Mouse (Mus musculus) liver, postnatal 0 days (tissue): ENCODE data around the gene Vamp2. TPM values are rescaled to one million over a fixed set of nuclear protein-coding genes. Genes with fewer than 3 reads are reported as not detected.

Experiments
- ATAC-seq: fragments of 200-750 bp; cut with Nextera tagmentation; 2 replicates; pipeline ENCODE4 v1.8.0; 2017; ENCODE audit warnings: mild to moderate bottlenecking, moderate library complexity
- DNase-seq: peaks from one replicate; pipeline ENCODE4 v3.0.0-alpha.2; 2016
- H3K27ac ChIP-seq: fragments of 300-500 bp; sonication (generic); 2 replicates; pipeline ENCODE4 v1.5.1; 2014; ENCODE audit warnings: antibody characterized with exemption, moderate library complexity, mild to moderate bottlenecking, low read depth
- H3K27me3 ChIP-seq: fragments of 300-500 bp; sonication (generic); 2 replicates; pipeline ENCODE4 v1.6.1; 2014; ENCODE audit warnings: low read length, control low read depth, mixed read lengths; ENCODE audit not compliant: insufficient read depth
- H3K36me3 ChIP-seq: fragments of 300-500 bp; sonication (generic); replicated peaks from 2 replicates; pipeline ENCODE4 v1.6.1; 2014; ENCODE audit warnings: mild to moderate bottlenecking, control low read depth, low read length, moderate library complexity, mixed read lengths; ENCODE audit not compliant: insufficient read depth
- H3K4me1 ChIP-seq: fragments of 300-500 bp; sonication (generic); 2 replicates; pipeline ENCODE4 v1.6.1; 2014; ENCODE audit warnings: antibody characterized with exemption, mild to moderate bottlenecking, control low read depth; ENCODE audit not compliant: insufficient read depth
- H3K4me2 ChIP-seq: fragments of 300-500 bp; sonication (generic); 2 replicates; pipeline ENCODE4 v1.6.1; 2014; ENCODE audit warnings: low read depth, mild to moderate bottlenecking, low read length, moderate library complexity, mixed read lengths
- H3K4me3 ChIP-seq: fragments of 300-500 bp; sonication (generic); 2 replicates; pipeline ENCODE4 v1.5.1; 2014; ENCODE audit warnings: low read depth, low read length
- H3K9ac ChIP-seq: fragments of 300-500 bp; sonication (generic); replicated peaks from 2 replicates; pipeline ENCODE4 v1.6.1; 2014; ENCODE audit warnings: mild to moderate bottlenecking, moderate library complexity
- H3K9me3 ChIP-seq: fragments of 300-500 bp; sonication (generic); 2 replicates; pipeline ENCODE4 v1.6.1; 2016; ENCODE audit warnings: mild to moderate bottlenecking, control low read depth, low read length, mixed read lengths
- CTCF ChIP-seq: sonication (generic); IDR thresholded peaks from 2 replicates; pipeline ENCODE4 v1.5.1; 2016; ENCODE audit warnings: antibody characterized with exemption, low read depth
- EP300 ChIP-seq: IDR thresholded peaks from 2 replicates; pipeline ENCODE4 v1.6.1; 2016; ENCODE audit warnings: antibody characterized with exemption, low read depth, mild to moderate bottlenecking
- WGBS: fragments of 180-500 bp; shearing (Covaris S2); extraction: QIAGEN DNeasy Blood & Tissue Kit; methylation state at CpG from one replicate; pipeline ENCODE4 v1.1.7; 2014; ENCODE audit not compliant: insufficient replicate concordance; 5-methylcytosine and 5-hydroxymethylcytosine counted together
- polyA plus RNA-seq: library from polyadenylated mRNA; unstranded; fragments of >200 nt; fragmentation: Nextera tagmentation; extraction: Ambion mirVana; gene quantifications from 2 replicates; pipeline ENCODE4 v1.2.1, GENCODE M21; 2015

Vamp2 gene
- polyA plus RNA-seq, 1 experiment from 2014 or later: 14.2 TPM

DNA sequence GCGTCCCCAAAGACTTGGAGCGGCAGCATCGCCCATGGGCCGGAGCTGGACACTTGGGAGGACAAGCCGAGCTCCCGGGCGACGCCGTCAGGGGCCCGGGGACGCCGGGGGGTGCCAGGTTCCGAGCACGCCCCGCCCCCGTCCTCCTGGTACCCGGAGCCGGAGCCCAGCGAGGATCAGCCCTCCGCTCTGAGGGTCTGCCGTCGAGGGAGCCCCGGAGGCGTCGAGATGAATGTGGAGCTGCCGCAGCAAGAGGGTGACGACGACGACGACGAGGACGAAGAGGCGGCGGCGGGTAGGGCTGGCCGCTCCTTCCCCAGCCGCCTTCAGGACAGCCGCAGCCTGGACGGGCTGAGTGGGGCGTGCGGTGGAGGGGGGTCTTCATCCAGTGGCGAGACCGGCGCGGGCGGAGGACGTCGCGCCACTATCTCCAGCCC is 28.3 kb upstream of the Vamp2 start:
- peak overlapping the region; percentile 96 for H3K27ac ChIP-seq
- no peaks in the 10 kb centered on the region for H3K36me3 ChIP-seq
- peaks cover 23% of the 10 kb centered on the region for H3K4me1 ChIP-seq
- no peaks in the 10 kb centered on the region for H3K27me3 ChIP-seq
- TF ChIP-seq CTCF (no peak), EP300 (no peak)
- DNase-seq: peak; percentile 69
- peak overlapping the region; percentile 92 for H3K4me3 ChIP-seq
- H3K4me2 ChIP-seq: peak overlapping the region; percentile 98
- WGBS: under 1% methylated on average over 38 of the region's 49 CpGs
- H3K9me3 ChIP-seq: no peaks in the 10 kb centered on the region
- peak; percentile 6 for ATAC-seq
- peak overlapping the region; percentile 89 for H3K9ac ChIP-seq

DNA sequence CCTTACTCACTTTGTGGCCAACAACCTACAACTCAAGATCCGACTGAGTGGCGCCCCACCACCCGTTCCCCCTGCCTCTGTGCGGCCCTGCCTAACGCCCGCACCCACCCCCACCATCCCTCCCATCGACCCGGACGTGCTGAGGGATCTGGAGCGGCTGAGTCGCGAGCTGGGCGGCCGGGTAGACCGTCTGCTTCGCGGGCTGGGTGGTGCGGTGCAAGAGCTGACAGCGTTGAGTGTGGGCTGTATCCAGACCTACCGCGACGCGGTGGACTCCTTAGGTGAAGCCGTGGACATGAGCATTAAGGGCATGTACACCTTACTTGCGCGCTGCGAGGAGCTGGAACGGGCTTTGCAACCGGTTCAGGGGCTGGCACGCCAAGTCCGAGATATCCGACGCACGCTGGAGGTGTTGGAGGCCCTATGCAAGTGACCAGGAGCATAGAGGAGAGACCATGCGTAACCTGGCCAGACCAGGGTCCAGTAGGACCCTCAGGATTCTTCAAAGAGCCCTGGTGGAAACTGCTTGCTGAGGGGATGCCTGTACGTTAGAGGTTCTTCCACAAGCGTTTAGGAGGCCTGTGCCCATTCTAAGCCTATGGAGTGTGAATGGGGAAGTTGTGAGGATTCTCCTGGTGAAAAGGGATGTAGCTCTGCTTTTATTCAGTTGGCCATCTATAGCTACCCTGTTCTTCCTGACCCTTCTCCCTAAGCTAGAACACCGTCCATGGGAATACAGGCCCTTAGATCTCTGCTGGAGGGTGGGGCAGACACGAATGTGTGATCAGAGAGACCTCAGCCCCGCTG is 27.6 kb upstream of the Vamp2 start:
- peak; percentile 63 for DNase-seq
- H3K9me3 ChIP-seq: no peaks in the 10 kb centered on the region
- peaks cover 23% of the 10 kb centered on the region for H3K4me1 ChIP-seq
- H3K4me2 ChIP-seq: peak overlapping the region; percentile 98
- no peak for ATAC-seq
- H3K27ac ChIP-seq: peak overlapping the region; percentile 96
- H3K4me3 ChIP-seq: peak overlapping the region; percentile 92
- TF ChIP-seq EP300: no peak
- TF ChIP-seq CTCF: no peak
- H3K27me3 ChIP-seq: no peaks in the 10 kb centered on the region
- H3K36me3 ChIP-seq: no peaks in the 10 kb centered on the region
- peak overlapping the region; percentile 89 for H3K9ac ChIP-seq
- 2% methylated on average over 40 of the region's 40 CpGs for WGBS

DNA sequence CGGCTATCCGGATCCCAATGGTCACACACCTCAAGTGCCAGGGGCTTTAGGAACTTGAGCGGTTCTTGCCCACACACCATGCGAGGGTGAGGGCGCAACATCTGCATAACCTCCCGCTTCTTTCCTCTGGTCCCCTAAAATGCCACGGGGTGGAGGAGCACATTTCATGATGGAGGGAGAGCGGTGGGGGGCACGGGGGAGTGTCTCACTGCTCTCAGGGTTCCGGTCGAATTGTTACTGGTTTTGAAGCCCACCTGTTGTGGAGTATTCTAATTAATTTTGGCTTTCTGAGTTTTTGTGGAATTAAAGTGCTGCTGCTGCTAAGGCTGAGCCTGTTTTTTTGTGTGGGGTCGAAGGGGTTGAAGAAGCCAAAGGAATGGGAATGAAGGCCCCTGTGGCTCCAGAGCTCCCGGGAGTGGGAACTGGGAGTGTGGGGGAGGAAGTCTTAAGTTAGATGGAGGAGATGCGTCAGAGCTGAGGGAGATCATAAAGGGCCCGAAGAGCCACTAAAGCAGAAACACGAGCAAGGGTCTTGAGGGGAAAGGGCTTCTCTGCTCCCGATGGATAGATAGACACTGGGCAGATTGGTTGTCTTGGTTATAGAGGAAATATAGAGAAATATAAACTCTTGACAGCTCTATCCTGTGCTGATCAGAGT is 26.9 kb upstream of the Vamp2 start:
- Histone ChIP-seq H3K4me1 (peaks cover 29% of the 10 kb centered on the region), H3K4me3 (peak overlapping the region; percentile 92), H3K9me3 (no peaks in the 10 kb centered on the region), H3K27ac (peak overlapping the region; percentile 96), H3K4me2 (peak overlapping the region; percentile 98), H3K27me3 (no peaks in the 10 kb centered on the region), H3K9ac (peak overlapping the region; percentile 89), H3K36me3 (no peaks in the 10 kb centered on the region)
- no peak for TF ChIP-seq EP300
- TF ChIP-seq CTCF: no peak
- ATAC-seq (no peak), DNase-seq (no peak)
- 35% methylated on average over 17 of the region's 17 CpGs for WGBS

DNA sequence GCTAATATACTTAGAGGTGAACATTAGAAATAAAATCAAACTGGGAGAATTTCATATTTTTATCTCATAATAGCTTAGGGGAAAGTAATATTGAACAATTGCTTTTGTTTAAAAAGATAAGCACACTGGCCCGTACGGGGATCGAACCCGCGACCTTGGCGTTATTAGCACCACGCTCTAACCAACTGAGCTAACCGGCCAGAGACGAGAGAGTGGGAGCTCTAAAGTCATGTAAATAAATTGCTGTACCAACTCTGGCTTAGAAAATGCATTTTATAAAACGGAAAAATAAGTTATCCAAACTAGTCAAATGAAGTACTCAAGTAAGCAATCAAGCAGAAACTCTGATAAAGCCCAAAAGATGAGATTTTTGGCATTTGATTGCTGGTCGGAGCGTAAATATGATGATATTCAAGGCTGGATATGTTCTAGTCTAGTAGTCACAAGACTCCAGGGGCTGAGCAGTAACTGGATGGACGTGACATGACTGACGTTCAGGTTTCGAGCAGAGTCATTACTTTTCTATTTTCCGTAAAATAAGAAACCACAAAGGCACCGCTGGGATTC is 26.0 kb upstream of the Vamp2 start:
- DNase-seq (peak; percentile 75), ATAC-seq (no peak)
- H3K9ac ChIP-seq: 0 out of 2 replicates have a peak overlapping the region, but pooled peaks have one; percentile 39
- H3K36me3 ChIP-seq: no peaks in the 10 kb centered on the region
- TF ChIP-seq CTCF (no peak), EP300 (0 out of 2 replicates have a peak, but pooled peaks have one; percentile 43)
- H3K4me3 ChIP-seq: peak overlapping the region; percentile 71
- no peaks in the 10 kb centered on the region for H3K27me3 ChIP-seq
- H3K4me2 ChIP-seq: peak overlapping the region; percentile 98
- H3K27ac ChIP-seq: peak overlapping the region; percentile 89
- H3K4me1 ChIP-seq: peaks cover 36% of the 10 kb centered on the region
- H3K9me3 ChIP-seq: no peaks in the 10 kb centered on the region
- 1% methylated on average over 17 of the region's 17 CpGs for WGBS

DNA sequence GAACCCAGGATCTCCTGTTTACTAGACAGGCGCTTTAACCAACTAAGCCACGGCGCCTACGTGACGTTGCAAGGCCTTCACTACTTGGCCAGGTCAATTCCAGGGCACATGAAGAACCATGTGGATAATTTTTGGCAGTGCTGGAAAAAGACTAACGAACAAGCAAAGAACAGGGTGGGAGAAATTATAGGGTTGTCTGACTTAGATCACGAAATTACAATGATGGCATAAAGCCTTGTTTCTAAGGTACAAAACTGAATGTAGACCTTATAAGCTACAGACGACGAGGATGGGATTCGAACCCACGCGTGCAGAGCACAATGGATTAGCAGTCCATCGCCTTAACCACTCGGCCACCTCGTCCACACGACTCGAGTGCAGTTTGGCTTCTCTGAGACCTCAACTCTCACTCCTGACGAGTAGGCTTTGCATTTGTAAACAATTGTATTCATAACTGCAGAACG is 25.5 kb upstream of the Vamp2 start:
- DNase-seq (peak; percentile 94), ATAC-seq (peak; percentile 42)
- Histone ChIP-seq H3K27me3 (no peaks in the 10 kb centered on the region), H3K4me2 (peak overlapping the region; percentile 85), H3K4me1 (peaks cover 40% of the 10 kb centered on the region), H3K27ac (peak overlapping the region; percentile 89), H3K4me3 (peak overlapping the region; percentile 71), H3K9me3 (no peaks in the 10 kb centered on the region), H3K36me3 (no peaks in the 10 kb centered on the region), H3K9ac (peak overlapping the region; percentile 77)
- TF ChIP-seq EP300 (peak; percentile 36), CTCF (no peak)
- WGBS: under 1% methylated on average over 19 of the region's 19 CpGs
